Mouse (Mus musculus) lung, postnatal 14 days (tissue): ENCODE measurements around the gene Hoxa3.

Source experiments
- DNase-seq: peaks from one replicate; pipeline ENCODE4 v3.0.0; 2021

The Hoxa3 gene

GRCm38 (mm10) chr6:52246403-52246803, 33.3 kb upstream of the Hoxa3 start:
- no peak for DNase-seq

DNA sequence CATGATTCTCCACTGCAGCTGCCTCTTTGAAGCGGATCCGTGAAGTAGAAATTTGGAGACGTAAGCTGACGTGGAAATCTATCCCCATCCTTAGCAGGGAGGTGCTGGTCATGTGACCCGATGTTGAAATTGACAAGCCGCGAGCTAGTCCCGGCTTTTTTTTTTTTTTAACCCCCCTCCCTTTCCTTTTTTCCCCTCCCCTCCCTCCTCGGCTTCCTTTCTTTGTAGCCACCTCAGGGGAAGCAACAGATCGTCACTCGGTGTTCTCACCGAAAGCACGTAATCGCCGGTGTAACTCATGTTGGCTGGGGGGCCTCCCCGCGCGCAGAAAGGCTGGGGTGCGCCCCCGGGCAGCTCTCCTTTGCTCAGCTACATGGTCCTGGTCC, 32.6 kb upstream of the Hoxa3 start, which contains the start of gene Hoxa11:
TSS of gene Hoxa11 (minus strand) at position 54 of the 386 bp plus-strand sequence.
- no peak for DNase-seq

GRCm38 (mm10) chr6:52245040-52245756, 32.1 kb upstream of the Hoxa3 start:
- no peak for DNase-seq

GRCm38 (mm10) chr6:52244471-52245039, 31.4 kb upstream of the Hoxa3 start:
- no peak for DNase-seq

- no peak for DNase-seq
These were observed 30.6 kb upstream of the Hoxa3 start for GRCm38 (mm10) chr6:52243681-52244121.

DNA sequence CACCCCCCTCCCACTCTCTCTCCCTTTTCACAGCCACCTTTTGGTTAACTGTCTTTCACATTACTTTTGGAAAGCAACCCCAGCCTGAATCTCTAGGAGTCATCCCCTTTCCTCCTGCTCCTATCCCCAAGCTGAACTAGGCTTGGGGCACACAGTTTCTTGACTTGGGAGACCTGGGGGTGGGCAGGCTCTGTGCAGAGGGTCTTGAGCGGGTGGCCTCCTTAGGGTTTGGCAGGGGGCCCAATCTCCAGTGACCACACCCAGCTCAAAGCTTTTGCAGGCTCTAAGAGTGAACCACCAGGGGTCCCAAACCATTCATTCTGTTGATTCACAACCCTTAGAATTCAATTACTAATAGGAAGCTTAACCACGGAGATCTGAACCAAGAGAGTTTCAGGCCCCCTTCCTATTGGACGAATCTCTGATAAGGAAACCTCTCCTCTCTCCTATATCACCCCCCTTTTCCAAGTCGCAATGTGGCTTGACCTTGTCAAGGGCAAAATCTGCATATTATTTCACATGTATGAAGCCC, 29.7 kb upstream of the Hoxa3 start:
- DNase-seq, result no peak

DNA sequence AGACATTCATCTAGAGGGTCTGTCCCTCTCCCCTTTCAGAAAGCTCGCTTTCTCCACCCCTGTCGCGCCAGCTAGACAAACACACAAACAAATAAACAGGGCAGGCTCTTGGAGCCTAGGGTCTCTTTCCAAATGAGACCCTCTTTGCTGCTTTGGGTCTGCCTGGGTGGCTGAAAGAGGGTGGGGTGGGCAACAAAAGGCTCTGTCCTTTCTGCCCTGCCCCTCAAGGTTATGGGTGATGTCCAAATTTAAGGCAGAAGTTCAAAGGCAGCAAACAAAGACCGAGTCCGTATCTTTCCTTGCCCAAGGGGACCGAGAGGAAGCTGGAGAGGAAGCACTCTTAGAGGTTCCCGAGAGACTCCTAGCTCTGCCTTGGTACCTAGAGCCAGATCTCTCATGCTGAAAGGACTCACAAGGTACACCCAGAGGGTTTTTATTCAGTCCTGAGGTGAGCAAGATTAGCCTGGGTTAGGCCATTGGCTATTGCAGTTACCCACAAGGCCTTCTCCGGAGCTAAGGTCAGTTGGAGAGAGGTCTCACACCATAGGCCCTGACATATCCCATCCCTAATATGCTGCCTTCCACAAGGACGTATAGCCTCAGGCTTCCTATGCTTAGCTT, 28.0 kb upstream of the Hoxa3 start:
- DNase-seq, result no peak

- peak; percentile 85 for DNase-seq
These were observed 27.4 kb upstream of the Hoxa3 start, which contains the start of gene Hoxa10 for GRCm38 (mm10) chr6:52240389-52241000. TSS of gene Hoxa10 (minus strand) at chr6:52240854.

DNA sequence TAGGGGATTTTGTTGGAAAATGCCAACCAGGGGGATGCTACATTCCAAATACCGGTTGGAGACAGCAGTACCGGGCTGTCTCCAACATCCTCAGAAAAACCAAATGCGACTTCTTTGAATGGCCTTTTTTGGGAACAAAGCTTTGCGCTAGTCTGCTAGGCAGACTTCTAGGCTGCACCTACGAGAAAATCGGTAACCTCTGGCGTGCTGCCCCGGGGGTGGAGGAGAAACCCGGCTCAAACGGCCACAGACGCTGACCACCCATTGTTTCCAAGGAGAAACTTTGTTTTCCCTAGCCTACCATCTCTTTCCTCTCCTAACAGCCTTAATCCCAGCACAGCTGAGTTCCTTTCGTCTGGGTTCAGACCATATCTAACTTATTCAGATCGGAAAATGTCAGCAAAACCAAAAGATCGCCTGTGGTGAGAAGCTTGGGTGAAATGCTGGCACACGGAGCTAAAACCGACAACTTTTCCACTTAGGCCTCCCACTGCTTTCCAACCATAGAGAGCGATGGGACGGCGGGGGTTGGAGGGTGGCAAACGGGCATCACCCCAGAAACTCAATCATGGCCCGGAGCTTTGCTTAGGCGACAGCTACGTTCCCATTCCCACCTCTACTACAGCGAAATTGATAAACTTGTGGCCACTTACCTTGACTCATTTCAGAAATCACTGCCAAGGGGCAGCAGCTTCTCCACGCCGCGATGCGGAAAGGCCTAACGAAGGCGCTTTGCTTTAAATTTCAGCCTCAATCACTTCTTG, 26.7 kb upstream of the Hoxa3 start:
- no peak for DNase-seq

DNA sequence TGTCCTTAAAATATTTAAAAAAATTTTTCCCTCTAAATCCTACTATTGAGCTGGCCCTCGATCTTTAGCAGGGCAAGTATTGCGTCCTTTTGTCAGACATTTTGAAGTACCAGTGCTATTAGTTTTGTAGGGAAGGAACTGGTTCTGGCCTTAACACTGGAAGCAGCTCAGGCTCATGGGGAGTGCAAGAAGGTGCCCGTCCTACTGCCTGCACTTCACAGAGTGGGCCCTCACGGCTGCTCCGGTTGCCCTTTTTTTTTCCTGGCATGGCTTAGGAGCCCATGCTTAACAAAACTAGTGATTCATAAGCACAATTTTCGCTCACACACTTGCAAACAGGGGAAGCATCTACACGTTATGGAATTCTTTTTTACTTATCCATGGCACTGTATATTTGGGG, 25.8 kb upstream of the Hoxa3 start:
- no peak for DNase-seq

GRCm38 (mm10) chr6:52238155-52238545, 25.0 kb upstream of the Hoxa3 start:
- no peak for DNase-seq

- no peak for DNase-seq
These were observed 24.4 kb upstream of the Hoxa3 start for GRCm38 (mm10) chr6:52237346-52238154.

- no peak for DNase-seq
These were observed 23.7 kb upstream of the Hoxa3 start for GRCm38 (mm10) chr6:52236806-52237205.

DNA sequence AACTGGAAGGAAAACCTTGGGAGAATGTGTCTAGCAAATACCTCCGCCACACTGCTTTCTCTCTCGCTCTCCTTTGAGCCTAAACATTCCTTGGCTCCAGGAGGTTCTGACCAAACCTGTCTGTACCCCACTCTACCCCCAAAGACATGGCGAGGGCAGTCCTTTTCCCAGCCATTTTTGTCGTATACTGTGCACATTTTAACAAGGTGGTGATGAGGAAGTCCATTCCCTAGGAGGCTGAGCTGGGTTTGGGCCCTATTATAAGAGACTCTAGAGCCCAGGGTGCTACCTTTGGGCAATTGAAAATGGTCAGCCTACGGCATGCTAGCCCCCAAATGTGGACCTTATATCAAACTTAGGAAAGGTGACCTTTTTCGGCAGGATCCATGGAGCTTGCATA, 22.7 kb upstream of the Hoxa3 start:
- DNase-seq, result no peak

- no peak for DNase-seq
These were observed 22.1 kb upstream of the Hoxa3 start for GRCm38 (mm10) chr6:52235267-52235666.

GRCm38 (mm10) chr6:52234428-52235140, 21.4 kb upstream of the Hoxa3 start:
- no peak for DNase-seq

- no peak for DNase-seq
These were observed 20.7 kb upstream of the Hoxa3 start for GRCm38 (mm10) chr6:52233546-52234427.

- no peak for DNase-seq
These were observed 19.9 kb upstream of the Hoxa3 start for GRCm38 (mm10) chr6:52232984-52233545.

DNA sequence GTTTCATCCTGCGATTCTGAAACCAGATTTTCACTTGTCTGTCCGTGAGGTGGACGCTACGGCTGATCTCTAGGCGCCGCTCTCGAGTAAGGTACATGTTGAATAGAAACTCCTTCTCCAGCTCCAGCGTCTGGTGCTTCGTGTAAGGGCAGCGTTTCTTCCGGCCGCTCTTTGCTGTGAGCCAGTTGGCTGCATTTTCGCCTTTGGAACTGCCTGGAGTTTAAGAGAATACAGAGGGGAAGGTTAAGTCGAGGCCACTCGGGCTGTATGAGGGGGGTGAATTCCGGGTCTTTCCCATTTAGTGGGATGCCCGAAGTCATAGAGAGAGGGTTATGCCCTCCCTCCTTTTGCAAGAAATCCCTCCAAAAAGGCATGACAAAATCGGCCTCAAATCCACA, 19.4 kb upstream of the Hoxa3 start:
- no peak for DNase-seq
